Mouse (Mus musculus) forebrain, embryonic 14.5 days (tissue): Measurements from ENCODE around the gene BC030499. TPM values are rescaled to one million over a fixed set of nuclear protein-coding genes. Genes with fewer than 3 reads are reported as not detected.

ENCODE experiments used
- polyA plus RNA-seq: library from polyadenylated mRNA; unstranded; fragments of >200 nt; fragmentation: Nextera tagmentation; extraction: Ambion mirVana; gene quantifications from 2 replicates; pipeline ENCODE4 v1.2.1, GENCODE M21; 2014

Gene BC030499
- polyA plus RNA-seq, 1 experiment from 2014 or later: 0.19 TPM

Other genes starting within 250 kb of the BC030499 start
- gene Eral1, start 210.5 kb upstream of the BC030499 start, polyA plus RNA-seq: 36.8 and 40.2 TPM in 2 replicates
- 22.3 and 23.9 TPM in 2 replicates for gene Fam222b, start 196.2 kb upstream of the BC030499 start, polyA plus RNA-seq
- 79.2 and 82.6 TPM in 2 replicates for gene Traf4, start 125.3 kb upstream of the BC030499 start, polyA plus RNA-seq
- gene Nek8, start 114.2 kb upstream of the BC030499 start, polyA plus RNA-seq: 4.6 and 5.5 TPM in 2 replicates
- 4.4 and 4.5 TPM in 2 replicates for gene Tlcd1, start 114.1 kb upstream of the BC030499 start, polyA plus RNA-seq
- gene Rpl23a, start 107.3 kb upstream of the BC030499 start, polyA plus RNA-seq: 1,011 and 1,206 TPM in 2 replicates
- gene Rab34, start 102.4 kb upstream of the BC030499 start, polyA plus RNA-seq: 48.1 and 48.2 TPM in 2 replicates
- gene Proca1, start 97.4 kb upstream of the BC030499 start, polyA plus RNA-seq: 0.55 and 0.73 TPM in 2 replicates
- gene Sdf2, start 45.1 kb upstream of the BC030499 start, polyA plus RNA-seq: 82.4 and 90.2 TPM in 2 replicates
- gene Supt6, start 44.9 kb upstream of the BC030499 start, polyA plus RNA-seq: 17.7 and 21.7 TPM in 2 replicates
- 49.4 and 56.0 TPM in 2 replicates for gene 2610507B11Rik, start 29.1 kb upstream of the BC030499 start, polyA plus RNA-seq
- 21.5 and 25.4 TPM in 2 replicates for gene Spag5, start 10.7 kb downstream of the BC030499 start, polyA plus RNA-seq
- gene Aldoc, start 32.1 kb downstream of the BC030499 start, polyA plus RNA-seq: 161 and 167 TPM in 2 replicates
- 46.8 and 51.0 TPM in 2 replicates for gene Pigs, start 37.6 kb downstream of the BC030499 start, polyA plus RNA-seq
- gene Unc119, start 52.6 kb downstream of the BC030499 start, polyA plus RNA-seq: 72.5 and 73.8 TPM in 2 replicates
- gene Foxn1, start 95.7 kb downstream of the BC030499 start, polyA plus RNA-seq: not detected in 2 replicates
- gene Slc13a2, start 131.4 kb downstream of the BC030499 start, polyA plus RNA-seq: not detected in 2 replicates
- gene Slc46a1, start 174.9 kb downstream of the BC030499 start, polyA plus RNA-seq: 18.4 and 19.2 TPM in 2 replicates
- gene Sarm1, start 206.9 kb downstream of the BC030499 start, polyA plus RNA-seq: 34.9 and 45.6 TPM in 2 replicates
- 88.4 and 120 TPM in 2 replicates for gene Vtn, start 208.2 kb downstream of the BC030499 start, polyA plus RNA-seq
- 0.66 and 0.72 TPM in 2 replicates for gene Sebox, start 212.6 kb downstream of the BC030499 start, polyA plus RNA-seq
- 93.1 and 93.2 TPM in 2 replicates for gene Tmem199, start 221.3 kb downstream of the BC030499 start, polyA plus RNA-seq
- gene Poldip2, start 221.4 kb downstream of the BC030499 start, polyA plus RNA-seq: 185 TPM in 2 replicates
- gene Tnfaip1, start 245.5 kb downstream of the BC030499 start, polyA plus RNA-seq: 66.1 and 71.3 TPM in 2 replicates
- gene Ift20, start 245.5 kb downstream of the BC030499 start, polyA plus RNA-seq: 118 and 126 TPM in 2 replicates